Mouse (Mus musculus) testis, adult 2 months (tissue): ENCODE results near the gene Raver2.

ENCODE experiments used
- CTCF ChIP-seq: fragments of 200-500 bp; IDR thresholded peaks from 2 replicates; pipeline ENCODE4 v1.5.1; 2012; ENCODE audit warnings: low read depth, mild to moderate bottlenecking, inconsistent platforms, low read length, moderate library complexity; ENCODE audit not compliant: control insufficient read depth, insufficient read depth, insufficient replicate concordance
- POLR2A ChIP-seq: fragments of 200-500 bp; IDR thresholded peaks from 2 replicates; pipeline ENCODE4 v1.6.1; 2012; ENCODE audit warnings: low read depth, mild to moderate bottlenecking, inconsistent platforms, low read length, moderate library complexity; ENCODE audit not compliant: control insufficient read depth

- TF ChIP-seq CTCF: peak; percentile 25; the same call in 1 of the 2 replicates
- no peak for TF ChIP-seq POLR2A
These were observed 129.6 kb downstream of the Raver2 start for GRCm38 (mm10) chr4:101198333-101198732.
